Mouse (Mus musculus): ENCODE data around the gene Naa38. TPM values are rescaled to one million over a fixed set of nuclear protein-coding genes. Genes with fewer than 3 reads are reported as not detected.

Naa38 gene
- total RNA-seq, 2 experiments from 2014 or later: 100 to 116 TPM

DNA sequence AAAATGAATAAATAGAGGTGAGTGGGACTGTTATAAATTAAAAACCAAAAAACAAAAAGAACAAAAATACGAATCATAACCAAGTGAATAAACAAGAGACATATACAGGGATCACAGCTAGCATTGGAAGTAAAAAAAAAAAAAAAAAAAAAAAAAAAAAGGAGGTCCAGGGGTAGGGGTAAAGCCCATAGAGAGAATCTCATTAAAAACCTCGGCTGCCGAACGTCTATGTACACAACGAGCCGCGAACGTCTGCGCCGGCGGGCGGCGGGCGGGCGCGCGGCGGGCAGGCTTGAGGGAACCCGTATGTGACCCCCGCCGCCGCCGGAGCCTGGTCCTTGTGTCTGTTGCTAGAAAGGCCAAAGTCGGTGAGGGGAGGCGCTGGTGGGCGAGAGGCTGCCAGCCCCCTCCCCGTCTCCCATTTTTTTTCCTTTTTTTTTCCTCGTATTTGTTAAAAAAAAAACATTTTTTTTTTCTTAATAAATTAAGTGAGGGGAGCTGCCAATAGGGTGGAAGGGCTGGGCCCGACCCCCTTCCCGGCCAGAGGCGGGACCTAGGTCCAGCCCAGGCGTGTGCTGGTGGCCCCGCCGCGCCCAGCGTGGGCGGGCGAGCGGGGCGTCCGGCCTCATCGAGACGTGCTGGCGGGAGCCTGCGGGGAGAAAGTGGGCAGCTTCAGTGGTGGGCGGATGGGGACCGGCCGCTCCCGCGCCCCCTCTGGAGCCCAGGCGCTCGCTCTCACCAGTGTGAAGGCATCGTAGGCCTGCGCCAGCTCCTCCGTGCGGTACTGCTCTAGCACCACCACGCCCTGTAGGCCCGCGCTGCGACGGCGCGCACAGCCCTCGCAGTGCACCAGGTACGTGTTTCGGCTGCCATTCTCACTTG is 4.2 kb downstream of the Naa38 start:
- peak in 1 of 2 experiments; percentile 21 for DNase-seq (ENCODE audit: extremely low spot score in 1 of 2, low spot score in 1 of 2)

DNA sequence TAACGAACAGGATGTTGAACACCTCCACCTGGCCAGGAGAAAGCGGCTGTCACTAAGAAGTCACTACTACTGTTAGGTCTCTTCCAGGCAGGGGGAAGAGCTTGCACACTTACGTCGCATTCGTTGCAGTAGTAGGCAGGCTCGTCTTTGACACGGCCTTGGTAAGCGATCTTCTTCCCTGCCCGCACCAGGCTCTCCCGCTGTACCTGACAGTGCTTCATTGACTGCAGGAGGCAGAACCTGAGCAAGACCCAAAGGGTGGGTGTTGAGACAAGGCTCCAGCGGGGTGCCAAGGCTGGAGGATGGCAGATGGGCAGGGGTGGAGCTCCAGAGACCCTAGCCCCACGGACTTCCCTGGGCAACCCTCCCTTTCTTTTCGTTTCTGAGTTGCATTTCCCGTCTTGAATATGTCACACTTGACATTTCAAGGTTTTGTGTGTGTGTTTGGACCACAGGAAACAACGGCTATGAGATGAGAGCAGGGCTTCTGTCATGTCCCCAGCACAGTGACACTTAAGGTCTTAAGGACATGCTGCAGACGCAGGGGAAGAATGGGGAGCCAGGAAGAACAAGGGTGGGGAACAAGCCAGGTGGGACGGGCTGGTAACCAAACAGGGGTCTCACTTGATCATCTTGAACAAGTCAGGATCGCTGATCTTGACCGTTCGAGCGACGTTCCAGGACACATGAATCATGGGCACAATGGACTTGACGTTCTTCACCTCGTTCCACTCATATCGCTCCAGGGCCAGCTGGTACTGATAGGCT is 5.0 kb downstream of the Naa38 start:
- DNase-seq (ENCODE audit: extremely low spot score in 1 of 2, low spot score in 1 of 2): peak in 1 of 2 experiments; percentile 14

DNA sequence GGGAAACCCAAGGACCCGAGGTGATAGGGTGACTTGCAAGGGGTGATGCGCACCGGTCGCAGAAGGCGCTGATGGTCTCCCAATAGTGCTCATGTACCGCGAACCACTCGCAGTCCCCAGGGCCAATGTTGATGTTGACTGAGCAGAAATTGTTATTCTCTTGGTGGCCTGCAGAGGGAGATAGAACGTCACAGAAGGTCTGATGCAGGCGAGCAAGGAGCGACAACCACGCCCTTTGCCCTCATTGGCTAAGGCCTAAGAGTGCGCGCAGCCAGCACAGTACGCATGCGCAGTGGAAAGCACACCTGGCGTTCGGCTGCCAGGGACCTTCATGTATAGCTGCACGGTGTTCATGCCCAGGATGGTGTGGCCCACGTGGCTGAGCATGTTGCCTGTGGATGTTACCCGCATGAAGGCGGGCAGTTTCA is 5.9 kb downstream of the Naa38 start:
- peak; percentile 68 to 77 for DNase-seq (ENCODE audit: extremely low spot score in 1 of 2, low spot score in 1 of 2)

DNA sequence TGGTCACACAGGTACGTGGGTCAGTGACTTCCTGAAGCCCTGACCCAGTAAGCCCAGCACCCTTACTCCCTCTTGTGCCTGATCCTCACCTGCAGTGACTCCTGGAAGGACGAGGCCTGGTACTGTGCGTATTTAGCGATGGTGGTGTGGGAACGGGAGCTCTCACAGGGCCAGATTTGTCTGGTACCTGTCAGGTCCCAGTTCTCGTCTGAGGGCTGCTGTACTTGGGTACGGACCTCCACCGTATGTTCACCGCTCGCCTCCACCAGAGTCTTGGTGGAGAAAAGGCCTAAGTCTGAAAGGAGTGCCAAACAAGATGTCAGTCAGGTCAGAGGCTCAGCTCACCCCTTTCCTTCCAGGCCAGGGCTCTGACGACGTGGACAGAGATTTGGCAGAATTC is 6.7 kb downstream of the Naa38 start:
- peak in 1 of 2 experiments; percentile 7 for DNase-seq (ENCODE audit: extremely low spot score in 1 of 2, low spot score in 1 of 2)

DNA sequence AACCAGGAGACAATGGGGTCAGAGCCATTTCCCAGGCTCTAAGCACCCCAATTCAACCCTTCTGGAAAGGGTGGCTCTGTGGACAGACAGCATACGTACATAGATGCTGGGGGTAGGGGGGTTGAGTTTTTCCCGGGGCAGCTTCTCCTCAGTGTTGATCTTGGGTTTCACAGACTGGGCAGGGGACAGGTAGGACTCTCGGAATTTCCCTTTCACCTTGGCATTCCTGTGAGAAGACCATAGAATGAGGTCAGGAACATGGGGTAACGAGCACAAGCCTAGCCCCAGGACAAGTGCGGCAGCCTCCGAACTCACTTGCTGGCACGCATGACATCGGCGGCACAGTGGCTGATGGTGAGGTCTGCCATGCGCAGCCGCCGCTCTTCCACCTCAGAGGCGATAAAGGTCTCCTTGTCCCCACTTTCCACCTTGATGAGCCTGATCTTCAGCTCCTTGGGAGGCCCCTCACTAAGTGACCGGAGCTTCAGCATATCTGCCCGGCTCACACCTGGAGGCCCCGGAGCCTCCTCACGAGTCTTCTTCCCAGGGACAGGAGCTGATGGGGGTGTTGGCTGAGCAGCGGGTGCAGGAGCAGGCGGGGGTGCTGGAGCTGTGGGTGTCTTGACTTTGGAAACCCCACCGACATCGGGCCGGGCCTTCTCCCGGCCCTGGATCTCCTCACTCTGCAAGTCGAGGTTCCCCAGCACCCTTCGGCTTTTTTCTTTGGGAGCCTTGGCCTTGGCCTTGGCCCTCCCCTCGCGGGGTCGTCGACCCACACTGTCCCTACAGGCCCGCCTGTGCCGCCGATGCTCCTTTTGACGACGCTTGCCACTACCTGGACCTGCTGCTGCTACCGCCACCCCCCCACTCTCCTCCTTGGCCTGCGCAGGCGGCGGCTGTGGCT is 8.7 kb downstream of the Naa38 start:
- DNase-seq (ENCODE audit: extremely low spot score in 1 of 2, low spot score in 1 of 2): peak in 1 of 2 experiments; percentile 8

DNA sequence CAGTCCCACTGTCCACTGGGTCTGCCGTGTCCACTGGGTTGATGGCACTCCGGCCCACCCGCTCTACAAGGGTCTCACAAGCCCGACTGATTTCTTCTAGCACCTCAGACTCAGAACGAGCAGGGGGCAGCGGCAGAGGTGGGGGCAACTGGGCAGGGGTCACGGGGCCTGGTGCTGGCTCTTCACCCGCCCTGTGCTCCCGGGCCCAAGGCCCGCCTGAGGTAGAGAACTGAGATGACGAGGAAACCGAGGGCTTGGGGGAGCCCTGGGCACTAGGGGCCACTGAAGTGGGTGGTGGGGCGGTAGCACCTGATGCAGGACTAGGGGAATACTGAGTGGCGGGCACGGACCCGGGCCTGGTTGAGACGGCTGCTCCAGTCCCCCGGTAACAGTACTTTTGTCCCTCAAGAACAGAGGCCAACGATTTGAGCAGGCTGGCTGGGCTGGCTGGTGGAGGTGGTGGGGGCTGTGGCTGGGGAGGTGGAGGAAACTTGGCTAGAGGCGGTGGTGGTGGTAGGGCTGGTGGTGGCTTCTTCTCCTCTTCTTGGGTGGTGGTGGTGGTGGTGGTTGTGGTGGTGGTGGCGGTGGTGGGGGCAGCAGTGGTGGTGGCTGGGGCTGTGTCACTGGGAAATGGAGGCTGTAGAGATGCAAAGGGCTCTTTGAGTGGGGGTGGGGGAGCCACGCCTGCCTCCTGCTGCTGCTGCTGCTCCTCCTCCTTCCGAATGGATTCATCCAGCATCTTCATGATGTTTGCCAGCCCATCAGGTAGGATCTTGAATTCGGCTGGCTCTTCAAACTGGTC is 9.5 kb downstream of the Naa38 start:
- no peak for DNase-seq (ENCODE audit: extremely low spot score in 1 of 2, low spot score in 1 of 2)

DNA sequence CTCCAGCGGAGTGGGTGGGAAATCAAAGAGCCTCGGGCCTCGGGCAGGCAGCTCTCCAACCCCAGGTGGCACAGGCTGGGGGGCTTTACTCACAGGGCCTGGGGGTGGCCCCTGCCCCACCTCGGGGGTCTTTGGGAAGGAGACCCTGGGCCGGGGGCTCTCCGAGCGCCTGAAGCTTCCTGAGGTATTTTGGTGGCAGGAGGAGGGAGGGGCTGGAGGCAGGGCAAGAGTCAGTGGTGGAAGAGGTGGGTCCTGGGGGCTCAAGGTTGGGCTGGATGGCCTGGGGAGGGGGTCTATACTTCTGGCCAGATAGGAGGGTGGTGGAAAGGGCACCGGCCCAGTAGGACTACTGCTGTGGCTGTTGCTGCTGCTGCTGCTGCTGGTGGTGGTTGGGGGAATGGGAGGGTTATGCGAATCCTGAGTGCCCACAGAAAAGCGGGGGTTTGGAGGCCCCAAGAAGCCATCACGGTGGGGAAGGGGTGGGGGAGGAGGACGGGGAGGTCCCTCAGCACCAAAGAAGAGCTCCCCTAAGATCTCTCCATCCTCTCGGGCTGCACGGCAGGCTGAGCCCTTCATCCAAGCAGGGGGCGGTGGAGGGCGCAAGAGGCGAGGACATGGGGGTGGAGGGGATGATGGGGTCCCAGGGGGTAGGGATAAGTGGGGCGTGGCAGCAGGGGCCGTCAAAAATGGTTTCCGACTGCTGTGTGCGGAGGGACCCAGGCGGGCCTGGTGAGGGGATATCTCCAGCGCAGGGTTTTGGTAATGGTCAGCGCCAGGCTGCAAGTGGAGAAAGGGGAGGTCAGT is 10.3 kb downstream of the Naa38 start:
- no peak for DNase-seq (ENCODE audit: extremely low spot score in 1 of 2, low spot score in 1 of 2)

DNA sequence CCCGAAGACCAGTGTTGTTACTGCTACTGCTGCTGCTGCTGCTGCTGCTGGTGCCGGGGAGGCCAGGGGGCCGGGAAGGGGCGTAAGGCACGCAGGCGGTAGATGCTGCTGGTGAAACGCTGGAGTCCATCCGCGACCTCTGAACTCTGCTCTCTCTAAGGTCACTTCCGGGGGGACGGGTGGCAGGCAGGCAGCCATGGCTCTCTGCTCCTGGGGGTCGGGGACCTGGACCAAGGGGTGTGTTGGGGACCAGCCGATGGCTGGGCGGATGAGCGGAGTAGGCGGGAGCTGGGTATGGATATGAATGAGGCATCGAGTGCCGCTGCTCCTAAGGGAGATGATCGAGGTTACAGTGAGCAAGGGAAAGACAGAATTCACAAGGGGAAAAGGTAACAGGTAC is 11.0 kb downstream of the Naa38 start:
- no peak for DNase-seq (ENCODE audit: extremely low spot score in 1 of 2, low spot score in 1 of 2)

DNA sequence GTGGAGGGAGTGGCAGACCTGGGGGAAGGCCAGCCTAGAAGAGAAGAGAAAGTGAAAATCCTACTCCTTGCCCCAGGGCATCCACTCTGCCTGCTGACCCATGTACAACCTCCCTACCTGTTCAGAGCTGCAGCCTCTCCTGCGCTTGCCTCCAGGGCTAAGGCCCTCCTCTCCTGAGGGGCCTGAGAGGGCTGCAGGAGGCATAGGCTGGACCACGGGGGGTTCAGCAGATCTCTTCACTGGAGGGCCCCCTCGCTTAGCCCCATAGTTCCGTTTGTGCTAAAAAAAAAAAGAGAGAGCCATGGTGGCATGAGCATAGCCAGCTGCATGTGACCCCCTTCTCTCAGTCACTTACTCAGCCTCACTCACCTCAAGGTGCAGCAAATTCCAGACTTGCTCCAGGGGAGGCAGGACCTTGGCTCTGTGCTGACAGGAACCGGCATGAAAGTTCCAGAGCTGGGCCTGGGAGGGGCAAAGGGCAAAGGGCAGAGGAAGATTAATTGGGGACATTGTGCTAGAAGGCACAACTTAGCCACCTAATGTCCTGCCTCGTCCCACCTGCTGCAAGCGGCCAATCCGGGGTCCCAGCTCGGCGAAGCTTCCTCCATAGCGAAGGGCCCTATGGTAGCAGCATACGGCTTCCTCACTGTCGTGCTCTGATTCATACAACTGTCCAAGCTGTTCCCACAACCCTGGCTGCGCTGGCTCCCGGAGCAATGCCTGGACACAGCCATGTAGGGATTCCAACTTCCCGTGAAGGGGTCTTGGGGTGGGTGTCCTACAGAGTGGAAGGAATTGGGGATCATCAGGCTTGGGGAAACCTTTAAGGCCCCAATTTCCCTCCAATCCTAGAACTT is 11.8 kb downstream of the Naa38 start:
- DNase-seq (ENCODE audit: extremely low spot score in 1 of 2, low spot score in 1 of 2): no peak

DNA sequence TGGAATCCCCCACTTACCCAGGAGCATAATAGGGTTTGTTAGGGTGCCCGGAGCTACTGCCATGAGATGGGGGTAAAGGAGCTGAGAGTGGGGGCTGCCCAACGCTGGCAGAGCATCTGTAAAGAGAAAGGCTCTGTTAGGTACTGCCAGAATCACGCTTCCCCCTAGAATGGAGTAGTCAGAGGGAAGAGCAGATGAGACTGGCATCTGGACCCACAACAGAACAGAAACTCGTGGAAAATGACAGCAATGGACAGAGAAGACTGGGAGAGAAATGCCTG is 12.4 kb downstream of the Naa38 start:
- DNase-seq (ENCODE audit: extremely low spot score in 1 of 2, low spot score in 1 of 2): no peak

DNA sequence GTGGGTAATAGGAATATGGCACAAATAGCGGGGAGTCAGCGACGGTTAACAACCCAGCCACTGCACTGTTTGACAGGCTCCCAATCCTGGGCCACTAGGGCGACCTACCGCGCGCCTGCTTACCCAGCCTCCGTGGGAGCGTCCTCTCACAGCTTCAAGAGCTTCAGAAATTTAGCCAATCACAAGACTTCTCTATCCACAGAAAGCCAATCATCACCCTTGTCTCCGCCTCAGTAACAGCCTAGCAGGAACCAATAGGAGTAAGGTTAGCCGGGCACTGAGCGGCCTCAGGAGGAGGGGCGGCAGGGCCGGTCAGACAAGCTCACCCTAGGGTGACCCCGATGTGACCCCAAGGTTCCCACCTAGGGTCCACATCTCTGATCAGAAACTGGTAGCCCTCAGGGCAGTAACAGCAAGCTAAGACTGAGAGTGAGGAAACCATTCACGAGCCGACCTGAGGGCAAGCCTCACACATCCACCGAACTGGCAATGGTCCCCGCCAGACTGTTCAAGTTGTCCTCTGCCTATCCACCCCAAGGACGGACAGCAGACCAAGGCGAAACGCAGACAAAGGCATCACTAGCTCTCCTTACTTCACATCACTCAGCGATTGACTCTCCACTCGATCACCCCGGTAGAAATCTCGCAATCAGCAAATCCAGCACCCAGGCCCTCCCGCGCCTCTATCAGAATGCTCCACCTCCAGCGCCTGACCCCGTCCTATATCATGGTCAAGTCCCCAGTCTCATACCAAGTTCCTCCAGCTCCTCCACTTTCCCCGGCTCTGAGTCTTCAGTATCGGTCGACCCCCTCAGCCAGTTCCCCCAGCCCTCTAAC is 13.5 kb downstream of the Naa38 start:
- DNase-seq (ENCODE audit: extremely low spot score in 1 of 2, low spot score in 1 of 2): peak; percentile 58 to 61

DNA sequence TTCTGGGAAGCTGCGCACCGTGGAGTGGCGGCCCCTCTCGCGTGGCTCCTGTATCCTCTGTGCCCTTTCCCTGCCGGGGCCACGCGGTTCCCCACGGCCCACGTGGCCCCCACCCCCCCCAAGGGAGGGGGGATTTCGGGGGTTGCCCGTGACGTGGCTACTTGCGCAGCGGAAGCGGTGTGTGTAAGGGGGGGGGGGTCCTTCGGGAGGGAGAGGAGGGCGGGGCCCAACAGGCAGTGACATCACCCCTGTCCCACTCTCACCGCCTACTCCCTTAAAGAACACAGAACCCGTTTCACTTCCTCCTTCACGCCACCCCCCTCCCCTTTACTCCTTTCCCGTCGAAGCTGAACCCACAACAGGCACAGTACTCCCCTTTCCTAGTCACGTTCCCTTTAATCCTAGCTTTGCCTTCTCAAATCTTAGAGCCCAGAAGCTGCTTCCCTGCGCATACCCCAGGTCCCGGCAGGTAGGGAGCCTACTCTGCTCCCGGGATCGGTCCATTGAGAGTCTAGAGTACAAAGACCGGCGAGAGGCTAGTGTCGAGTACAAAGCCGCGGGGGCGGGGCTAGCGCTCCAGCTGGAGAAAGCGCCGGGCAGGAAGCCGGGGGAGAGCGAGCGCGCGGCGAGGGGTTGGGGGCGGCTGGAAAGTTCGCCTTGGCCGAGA is 14.2 kb downstream of the Naa38 start:
- peak; percentile 67 to 69 for DNase-seq (ENCODE audit: extremely low spot score in 1 of 2, low spot score in 1 of 2)

DNA sequence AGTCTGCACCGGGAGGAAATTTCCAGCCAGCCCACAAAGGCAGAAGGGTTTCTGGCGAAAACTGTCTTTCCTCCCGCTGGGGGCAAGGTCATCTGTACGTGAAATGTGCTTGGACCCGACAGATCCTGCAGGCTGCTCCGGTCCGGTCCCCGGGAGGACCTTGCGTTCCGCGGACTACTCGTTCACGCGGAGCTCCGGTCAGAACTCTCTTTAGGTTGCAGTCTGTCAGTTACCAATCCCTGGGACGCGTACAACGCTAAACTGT is 14.7 kb downstream of the Naa38 start:
- no peak for DNase-seq (ENCODE audit: extremely low spot score in 1 of 2, low spot score in 1 of 2)

DNA sequence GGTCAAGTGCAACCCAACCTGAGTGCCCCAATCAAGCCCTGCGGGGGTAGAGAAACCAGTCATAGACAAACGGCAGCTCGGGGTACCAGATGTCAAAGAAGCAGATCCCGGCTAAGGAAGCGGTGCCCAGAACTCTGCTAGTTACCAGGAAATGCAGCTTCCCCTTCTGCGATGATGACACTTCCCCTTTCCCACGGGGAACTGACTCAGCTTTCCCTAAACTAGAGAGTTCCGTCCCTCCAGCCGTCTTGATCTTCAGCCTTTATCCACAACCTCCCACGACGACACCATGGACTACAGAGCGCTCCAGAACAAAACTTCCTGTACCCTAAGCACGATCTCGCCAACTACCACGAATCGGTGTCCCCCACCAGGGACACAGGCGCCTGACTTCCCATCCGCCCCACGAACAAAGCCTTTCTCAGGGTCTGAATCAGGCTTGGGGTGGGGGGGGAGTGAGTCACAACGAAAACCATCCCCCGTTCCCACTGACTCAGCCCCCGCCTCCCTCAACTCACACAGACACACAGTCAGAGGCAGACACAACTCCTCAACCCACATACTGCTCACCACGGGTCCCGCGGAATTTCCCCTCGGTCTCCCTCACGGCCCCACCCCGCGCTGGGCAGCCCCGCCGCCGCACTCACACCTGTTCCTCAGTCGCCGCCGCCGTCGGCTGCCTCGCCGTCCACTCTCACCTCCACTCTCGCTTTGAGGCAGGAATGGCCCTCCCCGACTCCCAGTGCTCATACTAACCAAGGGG is 15.2 kb downstream of the Naa38 start:
- DNase-seq (ENCODE audit: extremely low spot score in 1 of 2, low spot score in 1 of 2): peak; percentile 38 to 47

DNA sequence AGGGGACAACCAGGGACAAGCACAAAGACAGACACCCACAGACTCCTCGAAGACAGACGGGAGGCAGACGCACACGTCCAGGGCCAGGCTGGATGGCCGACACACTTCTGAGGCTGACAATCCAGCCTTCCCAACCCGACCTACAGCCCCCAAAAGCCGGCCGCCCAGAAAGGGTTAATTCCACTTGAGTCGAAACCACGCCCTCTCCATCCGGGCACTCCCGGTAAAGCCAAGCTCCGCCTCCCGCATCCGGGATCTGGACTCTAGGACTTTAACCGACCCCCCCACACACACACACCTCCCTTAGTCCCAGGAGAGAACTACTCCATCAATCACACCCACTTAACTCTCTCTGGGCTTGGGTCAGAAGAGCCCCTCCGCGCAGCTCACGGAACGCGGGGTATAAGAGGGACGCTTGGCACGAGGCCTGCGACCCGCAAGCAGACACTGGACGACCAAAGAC is 15.8 kb downstream of the Naa38 start:
- DNase-seq (ENCODE audit: extremely low spot score in 1 of 2, low spot score in 1 of 2): peak; percentile 88 to 92

DNA sequence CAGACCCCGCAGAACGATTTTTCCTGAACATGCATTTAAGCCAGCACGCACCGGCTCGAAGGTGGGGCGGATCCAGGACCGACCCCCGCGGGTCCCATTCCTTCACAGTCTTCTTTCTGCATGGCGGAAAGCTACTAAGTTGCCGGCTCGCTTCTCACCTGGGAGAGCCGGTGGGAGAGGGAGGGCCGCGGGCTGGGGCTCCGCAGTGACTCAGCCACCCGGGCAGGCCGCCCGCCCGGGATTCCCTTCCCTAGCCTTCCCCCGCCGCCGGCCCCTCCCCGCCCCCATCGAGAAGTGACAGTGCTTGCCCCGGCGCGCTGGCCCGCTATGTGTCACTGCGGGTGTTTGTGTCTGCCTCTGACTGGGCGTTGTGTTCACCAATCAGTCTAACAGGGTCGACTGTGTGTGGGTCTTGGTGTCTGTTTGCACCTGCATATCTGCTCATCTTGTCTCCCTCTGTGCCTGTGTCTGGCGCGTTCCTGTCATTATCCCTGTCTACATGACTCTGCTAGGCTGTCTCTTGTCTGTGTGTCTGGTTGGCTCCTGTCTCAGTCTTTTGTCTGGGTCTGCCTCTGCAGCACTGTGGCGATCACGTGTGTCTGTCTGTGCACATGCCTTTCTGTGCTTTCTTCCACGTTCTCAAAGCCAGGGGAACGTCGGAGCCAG is 16.4 kb downstream of the Naa38 start:
- peak; percentile 36 to 39 for DNase-seq (ENCODE audit: extremely low spot score in 1 of 2, low spot score in 1 of 2)

Measured in layer of hippocampus, postnatal 25 days (tissue).